Mouse (Mus musculus) adrenal gland, postnatal 36 days (tissue): ENCODE measurements around the gene Tnks1bp1. TPM values are rescaled to one million over a fixed set of nuclear protein-coding genes. Genes with fewer than 3 reads are reported as not detected.
A peak's percentile ranks its signal among the peaks of the same experiment; 100 is the strongest.

Source experiments
- DNase-seq, 2 experiments: peaks; one replicate each; pipeline ENCODE4 v3.0.0; 2021; ENCODE audit warnings: mixed read lengths in 1 of 2
- total RNA-seq, 2 experiments: library from RNA; stranded (reverse); gene quantifications; 2 replicates each; pipeline ENCODE4 v1.2.3; 2021

The Tnks1bp1 gene
- total RNA-seq, 2 experiments from 2014 or later = 94.2 to 103 TPM

DNA sequence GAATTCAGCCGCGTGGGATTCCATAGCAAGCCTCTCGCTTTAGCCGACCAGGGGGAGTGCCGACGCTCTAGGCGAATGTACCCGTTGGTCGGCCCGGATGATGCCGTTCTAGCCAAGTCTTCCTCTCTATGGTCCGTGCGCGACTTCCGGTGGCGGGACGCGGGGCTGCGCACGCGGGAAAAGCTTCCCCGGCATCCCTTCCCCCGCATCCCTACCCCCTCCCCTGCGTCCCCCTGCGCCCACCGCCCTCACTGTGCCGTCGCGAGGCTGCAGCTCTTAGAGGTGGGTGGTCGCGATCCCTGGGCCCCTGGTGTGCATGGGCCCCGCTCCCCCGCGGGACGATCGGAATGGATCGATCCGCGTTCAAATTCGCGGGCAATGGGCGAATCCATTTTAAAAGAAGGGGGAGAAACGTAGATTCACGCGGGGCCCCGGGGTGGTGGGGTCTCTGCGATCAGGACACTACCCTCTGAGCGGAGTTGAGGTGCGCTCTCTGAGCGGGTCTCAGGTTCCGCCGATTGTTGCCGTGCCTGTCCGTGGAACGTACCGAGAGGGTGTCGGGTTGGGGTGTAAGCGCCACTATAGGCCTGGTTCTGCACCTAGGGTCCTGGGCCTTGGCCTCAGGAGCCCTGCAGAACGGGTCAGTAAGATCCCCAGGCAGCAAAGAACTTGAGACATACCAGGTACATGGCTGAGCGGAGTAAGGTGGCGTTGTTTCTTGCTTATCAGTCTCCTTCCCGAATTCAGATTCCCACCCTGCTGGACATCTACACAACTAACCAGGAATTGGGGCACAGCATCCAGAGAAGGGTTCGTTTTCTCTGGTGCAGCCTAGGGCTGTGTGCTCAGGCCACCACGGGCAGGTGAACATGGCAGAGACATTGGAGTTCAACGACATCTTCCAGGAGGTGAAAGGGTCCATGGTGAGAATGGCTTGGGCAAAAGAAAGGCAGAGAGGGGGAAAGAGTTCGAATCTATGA is 10.5 kb upstream of the Tnks1bp1 start, which contains the start of the genes Ssrp1 and P2rx3:
Gene Ssrp1 (plus strand): TSS at position 188 of the 980 bp plus-strand sequence.
Gene P2rx3 (minus strand): TSS at position 416 of the 980 bp plus-strand sequence.
- DNase-seq = peak; percentile 92

GRCm38 (mm10) chr2:85038336-85038735 is 9.5 kb upstream of the Tnks1bp1 start:
- DNase-seq = no peak

GRCm38 (mm10) chr2:85043623-85044022 is 4.2 kb upstream of the Tnks1bp1 start:
- no peak for DNase-seq

GRCm38 (mm10) chr2:85046222-85046621 is 1.6 kb upstream of the Tnks1bp1 start:
- DNase-seq = no peak

DNA sequence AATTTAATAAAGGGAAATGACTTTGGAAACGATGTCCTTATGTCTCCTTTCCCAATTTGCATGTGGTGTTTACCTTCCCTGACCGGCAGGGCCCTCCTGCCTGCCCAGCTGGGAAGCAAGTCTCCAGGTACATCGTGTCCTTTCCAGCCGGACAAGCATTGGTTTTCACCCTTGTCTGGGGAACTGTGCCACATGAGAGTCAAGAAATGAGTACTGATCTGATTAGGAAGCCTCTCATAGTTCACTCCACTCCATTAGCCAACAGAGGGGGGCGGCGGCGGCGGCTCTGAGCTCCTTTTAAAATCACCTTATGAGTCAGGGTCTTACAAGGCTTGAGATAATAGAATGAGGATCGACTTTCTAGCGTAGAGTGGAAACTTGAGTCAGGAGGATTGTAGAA is 741 bp upstream of the Tnks1bp1 start:
- no peak for DNase-seq

DNA sequence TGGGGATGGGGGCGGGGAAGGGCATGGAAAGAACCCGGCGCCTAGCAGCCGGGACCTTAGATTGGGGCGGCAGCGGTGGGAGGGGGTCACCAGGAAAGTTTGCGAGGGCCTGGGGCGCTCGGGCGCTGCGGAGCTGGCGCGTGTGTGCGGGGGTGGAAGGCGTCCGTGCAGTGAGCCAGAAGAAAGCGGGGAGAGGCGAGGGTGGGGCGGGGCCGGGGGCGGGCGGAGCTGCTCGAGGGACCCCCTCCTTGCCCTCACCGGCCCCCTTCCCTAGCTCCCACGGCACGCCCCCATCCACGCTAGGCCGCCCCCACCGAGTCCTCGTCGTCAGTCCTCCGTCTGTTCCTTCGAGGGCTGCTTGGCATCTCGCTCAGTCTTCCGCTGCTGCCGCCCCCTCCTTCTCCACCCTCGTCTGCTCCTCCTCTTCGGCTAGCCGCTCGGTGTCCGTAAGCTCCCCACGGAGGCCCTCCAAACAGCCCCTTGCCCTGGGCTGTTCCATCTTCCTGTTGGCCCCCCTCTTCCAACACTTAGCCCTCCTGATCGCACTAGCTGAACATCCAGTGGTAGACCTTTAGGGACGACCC is 438 bp downstream of the Tnks1bp1 start:
- DNase-seq = peak; percentile 65 to 79

- no peak for DNase-seq
Measured at GRCm38 (mm10) chr2:85049277-85049676, 1.5 kb downstream of the Tnks1bp1 start.

DNA sequence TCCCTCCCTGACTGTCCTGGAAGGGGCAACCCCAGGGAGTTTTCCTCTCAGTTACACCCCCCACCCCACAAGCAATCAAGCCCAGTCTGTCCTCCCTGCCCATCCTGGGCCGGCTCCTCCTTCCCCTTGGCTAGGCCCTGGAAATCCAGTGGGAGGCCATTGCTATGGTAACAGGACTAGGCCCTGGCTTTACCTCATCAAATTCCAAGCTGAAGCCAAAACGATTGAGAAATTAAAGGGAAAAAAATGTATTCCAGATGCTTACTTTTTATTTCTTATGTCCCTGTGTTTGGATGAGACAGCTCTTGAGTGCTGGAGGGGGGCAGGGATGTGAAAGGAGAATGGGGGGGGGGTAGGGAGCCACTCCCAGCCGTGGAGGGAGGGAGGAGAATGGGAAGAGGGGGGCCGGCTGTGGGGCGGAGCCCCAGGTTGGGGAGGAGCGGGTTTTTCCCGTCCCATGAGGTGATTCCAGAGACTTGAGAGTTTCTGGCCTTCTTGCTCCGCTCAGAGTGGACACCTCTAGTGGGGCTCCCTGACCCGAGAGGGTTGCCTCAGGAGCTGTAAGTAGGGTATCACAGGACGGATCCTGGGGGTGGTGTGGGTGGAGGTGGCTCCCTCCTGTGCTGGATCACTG is 2.3 kb downstream of the Tnks1bp1 start:
- DNase-seq = peak; percentile 79 to 88

DNA sequence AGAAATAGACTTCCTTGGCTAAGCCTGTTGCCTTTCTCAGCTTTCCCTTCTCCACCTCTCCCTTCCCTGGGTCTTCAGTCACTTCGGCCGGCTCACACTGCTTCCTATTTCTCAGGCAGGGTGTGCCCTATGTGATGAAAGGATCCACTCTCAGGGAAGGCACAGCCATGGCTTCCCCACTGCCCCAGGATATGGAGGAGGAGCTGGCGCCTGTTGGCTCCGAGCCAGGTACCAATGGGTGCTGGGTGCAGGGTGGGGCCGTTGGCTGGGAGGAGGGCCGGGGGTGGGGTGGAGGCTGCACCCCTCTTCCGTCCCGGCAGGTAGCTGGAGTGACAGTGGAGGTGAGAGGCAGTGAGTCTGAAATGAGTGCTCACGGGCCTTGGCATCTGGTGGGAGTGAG is 2.9 kb downstream of the Tnks1bp1 start:
- DNase-seq = peak; percentile 45 to 68

GRCm38 (mm10) chr2:85053192-85053816 is 5.5 kb downstream of the Tnks1bp1 start:
- no peak for DNase-seq

DNA sequence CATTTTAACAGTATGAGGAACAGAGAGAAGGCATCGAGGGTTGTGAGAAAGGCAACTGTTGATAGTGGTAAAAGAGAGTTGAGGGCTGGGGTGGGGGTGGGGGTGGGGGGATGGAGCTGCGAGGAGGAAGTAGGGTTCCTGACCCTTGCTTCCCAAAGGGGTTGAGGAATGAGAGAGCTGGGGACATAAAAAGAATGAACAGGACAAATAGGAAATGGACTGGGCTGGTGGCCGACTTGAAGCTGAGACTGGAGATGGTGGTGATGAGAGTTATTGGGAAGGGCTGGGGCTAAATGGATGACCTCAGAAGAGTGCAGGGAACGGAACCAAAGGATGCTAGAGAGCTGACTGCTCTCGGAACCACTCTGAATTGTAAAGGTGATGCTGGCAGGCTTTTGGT is 8.9 kb downstream of the Tnks1bp1 start:
- no peak for DNase-seq

GRCm38 (mm10) chr2:85059677-85060076 is 11.9 kb downstream of the Tnks1bp1 start:
- no peak for DNase-seq

DNA sequence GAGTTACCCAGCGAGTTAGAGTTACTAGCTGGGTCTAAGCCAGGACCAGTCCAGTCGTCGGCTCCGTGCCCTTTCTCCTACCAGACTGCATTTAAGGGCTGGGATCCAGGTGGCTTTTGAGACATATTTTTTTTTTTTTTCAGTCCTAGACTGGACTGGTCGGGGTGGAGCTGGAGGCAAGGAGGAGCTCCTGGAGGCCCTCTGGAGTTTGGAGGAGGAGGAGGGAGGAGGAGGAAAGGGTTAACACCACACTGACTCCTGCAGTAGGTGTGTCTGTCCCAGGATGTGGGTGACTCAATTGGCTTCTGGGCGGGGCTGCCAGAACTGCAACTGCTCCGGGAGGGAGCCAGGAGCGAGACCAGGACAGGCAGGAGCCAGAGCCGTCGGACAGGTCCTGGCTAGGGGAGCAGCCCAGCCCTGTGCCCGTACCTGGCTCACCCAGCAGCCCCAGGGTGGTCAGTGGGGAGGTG is 12.8 kb downstream of the Tnks1bp1 start:
- peak; percentile 89 to 91 for DNase-seq

GRCm38 (mm10) chr2:85061107-85061541 is 13.3 kb downstream of the Tnks1bp1 start:
- peak; percentile 72 to 79 for DNase-seq

GRCm38 (mm10) chr2:85065141-85065875 is 17.5 kb downstream of the Tnks1bp1 start:
- no peak for DNase-seq

GRCm38 (mm10) chr2:85066937-85067336 is 19.1 kb downstream of the Tnks1bp1 start:
- no peak for DNase-seq

DNA sequence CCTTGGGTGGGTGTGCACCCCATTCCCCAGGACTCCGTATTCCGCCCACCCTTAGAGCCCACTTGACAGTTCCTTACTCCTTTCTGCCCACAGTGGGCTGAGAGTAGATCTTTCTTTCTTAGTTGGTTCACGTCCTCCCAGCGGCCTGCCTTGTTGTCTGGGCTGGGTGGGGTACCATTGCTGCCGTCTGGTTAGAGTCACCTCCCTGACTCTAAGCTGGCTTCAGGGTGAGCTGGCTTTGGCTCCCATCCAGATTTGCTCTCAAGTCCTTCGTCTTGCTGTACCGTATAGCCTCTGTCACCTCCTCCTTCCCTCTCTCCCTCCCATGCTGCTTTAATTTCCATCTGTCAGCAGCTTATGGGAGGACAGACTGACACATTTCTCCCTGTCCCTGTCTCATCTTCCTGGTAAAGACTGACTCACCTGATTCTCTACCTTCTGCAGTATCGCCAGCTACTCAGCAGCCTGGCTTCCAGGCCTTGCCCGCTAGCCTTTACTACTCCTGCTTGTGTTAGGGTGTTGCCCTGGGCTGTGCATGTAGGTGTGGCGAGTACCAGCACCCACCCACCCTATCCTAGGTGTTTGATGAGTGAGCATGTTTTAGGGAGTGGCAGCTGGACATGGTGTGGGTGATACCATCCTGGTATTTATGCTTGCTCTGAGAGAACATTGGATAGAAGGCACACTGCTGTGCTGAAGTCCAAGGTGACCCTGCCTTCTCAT is 20.2 kb downstream of the Tnks1bp1 start:
- peak in 1 of 2 experiments; percentile 47 for DNase-seq

DNA sequence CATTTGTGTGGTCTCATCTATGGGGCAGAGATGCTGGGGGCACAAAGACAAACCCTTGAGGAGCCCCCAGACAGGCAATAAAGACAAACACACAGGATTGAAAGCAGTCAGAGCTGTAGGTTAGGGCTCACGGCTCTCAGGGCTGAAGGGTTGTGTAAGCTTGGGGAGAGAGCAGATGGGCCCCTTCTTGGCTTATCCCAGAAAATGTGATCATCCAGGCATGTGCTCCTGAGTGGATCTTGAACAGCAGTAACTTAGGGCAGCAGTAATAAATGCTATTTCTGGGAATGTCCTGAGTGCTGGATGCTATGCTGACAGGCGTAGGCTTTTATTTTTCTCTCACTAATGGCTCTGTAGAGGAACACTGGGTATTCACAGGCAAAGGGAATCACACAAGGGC is 20.8 kb downstream of the Tnks1bp1 start:
- DNase-seq = no peak

- no peak for DNase-seq
Measured at GRCm38 (mm10) chr2:85070086-85070485, 22.3 kb downstream of the Tnks1bp1 start.

GRCm38 (mm10) chr2:85071921-85072320 is 24.1 kb downstream of the Tnks1bp1 start:
- DNase-seq = no peak

- no peak for DNase-seq
Measured at GRCm38 (mm10) chr2:85073751-85074150, 25.9 kb downstream of the Tnks1bp1 start.
